Mouse (Mus musculus): ENCODE measurements around the gene Tmprss3. TPM values are rescaled to one million over a fixed set of nuclear protein-coding genes. Genes with fewer than 3 reads are reported as not detected.

Gene Tmprss3
- polyA plus RNA-seq, 1 experiment = 0.24 TPM

GRCm38 (mm10) chr17:31169796-31170195 lies 29.0 kb downstream of the Tmprss3 start:
- Histone ChIP-seq H3K9ac (ENCODE audit: low read depth, poor library complexity, severe bottlenecking) (no peak overlapping the region), H3K4me1 (ENCODE audit: control insufficient read depth, insufficient read depth, low read length) (no peaks in the 10 kb centered on the region), H3K27me3 (ENCODE audit: control insufficient read depth, insufficient read depth, low read length, poor library complexity, severe bottlenecking) (no peaks in the 10 kb centered on the region), H3K36me3 (ENCODE audit: control insufficient read depth, insufficient read depth, low read length, poor library complexity, severe bottlenecking) (no peaks in the 10 kb centered on the region), H3K27ac (ENCODE audit: insufficient read depth, low read length) (no peak overlapping the region), H3K4me3 (ENCODE audit: low read depth, low read length) (no peak overlapping the region), H3K9me3 (replicated peaks; ENCODE audit: control insufficient read depth, insufficient read depth, low read length, poor library complexity, severe bottlenecking) (no peaks in the 10 kb centered on the region)
- TF ChIP-seq POLR2A (IDR thresholded peaks at IDR 0.05; ENCODE audit: insufficient read depth, low read length) (no peak), EP300 (IDR thresholded peaks at IDR 0.05; ENCODE audit: insufficient read depth, low read depth, low read length) (no peak), CTCF (IDR thresholded peaks at IDR 0.05; ENCODE audit: low read depth, low read length) (no peak)

GRCm38 (mm10) chr17:31165127-31165526 lies 33.6 kb downstream of the Tmprss3 start, which contains the start of gene Tff1:
TSS of gene Tff1 (minus strand) at chr17:31165277.
- TF ChIP-seq CTCF (IDR thresholded peaks at IDR 0.05; ENCODE audit: low read depth, low read length) (no peak), POLR2A (IDR thresholded peaks at IDR 0.05; ENCODE audit: insufficient read depth, low read length) (no peak), EP300 (IDR thresholded peaks at IDR 0.05; ENCODE audit: insufficient read depth, low read depth, low read length) (no peak)
- no peaks in the 10 kb centered on the region for H3K27me3 ChIP-seq (ENCODE audit: control insufficient read depth, insufficient read depth, low read length, poor library complexity, severe bottlenecking)

GRCm38 (mm10) chr17:31163821-31164220 lies 35.0 kb downstream of the Tmprss3 start:
- no peak overlapping the region for H3K9ac ChIP-seq (ENCODE audit: low read depth, poor library complexity, severe bottlenecking)
- no peaks in the 10 kb centered on the region for H3K4me1 ChIP-seq (ENCODE audit: control insufficient read depth, insufficient read depth, low read length)
- no peaks in the 10 kb centered on the region for H3K36me3 ChIP-seq (ENCODE audit: control insufficient read depth, insufficient read depth, low read length, poor library complexity, severe bottlenecking)
- H3K9me3 ChIP-seq (replicated peaks; ENCODE audit: control insufficient read depth, insufficient read depth, low read length, poor library complexity, severe bottlenecking) = no peaks in the 10 kb centered on the region
- no peak for TF ChIP-seq POLR2A (IDR thresholded peaks at IDR 0.05; ENCODE audit: insufficient read depth, low read length)
- TF ChIP-seq EP300 (IDR thresholded peaks at IDR 0.05; ENCODE audit: insufficient read depth, low read depth, low read length) = no peak
- no peak for TF ChIP-seq CTCF (IDR thresholded peaks at IDR 0.05; ENCODE audit: low read depth, low read length)
- H3K4me3 ChIP-seq (ENCODE audit: low read depth, low read length) = no peak overlapping the region
- no peak overlapping the region for H3K27ac ChIP-seq (ENCODE audit: insufficient read depth, low read length)
- no peaks in the 10 kb centered on the region for H3K27me3 ChIP-seq (ENCODE audit: control insufficient read depth, insufficient read depth, low read length, poor library complexity, severe bottlenecking)

More at GRCm38 (mm10) chr17:31165127-31165526, 33.6 kb downstream of the Tmprss3 start, which contains the start of gene Tff1:
- Histone ChIP-seq H3K36me3 (ENCODE audit: control insufficient read depth, insufficient read depth, low read length, poor library complexity, severe bottlenecking) (no peaks in the 10 kb centered on the region), H3K9ac (ENCODE audit: low read depth, poor library complexity, severe bottlenecking) (no peak within 1 kb of the TSS), H3K9me3 (replicated peaks; ENCODE audit: control insufficient read depth, insufficient read depth, low read length, poor library complexity, severe bottlenecking) (no peaks in the 10 kb centered on the region), H3K27ac (ENCODE audit: insufficient read depth, low read length) (no peak within 1 kb of the TSS), H3K4me3 (ENCODE audit: low read depth, low read length) (no peak within 1 kb of the TSS), H3K4me1 (ENCODE audit: control insufficient read depth, insufficient read depth, low read length) (no peaks in the 10 kb centered on the region)

GRCm38 (mm10) chr17:31162607-31163006 lies 36.2 kb downstream of the Tmprss3 start:
- Histone ChIP-seq H3K9ac (ENCODE audit: low read depth, poor library complexity, severe bottlenecking) (no peak overlapping the region), H3K36me3 (ENCODE audit: control insufficient read depth, insufficient read depth, low read length, poor library complexity, severe bottlenecking) (no peaks in the 10 kb centered on the region), H3K4me1 (ENCODE audit: control insufficient read depth, insufficient read depth, low read length) (no peaks in the 10 kb centered on the region), H3K4me3 (ENCODE audit: low read depth, low read length) (no peak overlapping the region), H3K27ac (ENCODE audit: insufficient read depth, low read length) (no peak overlapping the region), H3K9me3 (replicated peaks; ENCODE audit: control insufficient read depth, insufficient read depth, low read length, poor library complexity, severe bottlenecking) (no peaks in the 10 kb centered on the region), H3K27me3 (ENCODE audit: control insufficient read depth, insufficient read depth, low read length, poor library complexity, severe bottlenecking) (no peaks in the 10 kb centered on the region)
- TF ChIP-seq CTCF (IDR thresholded peaks at IDR 0.05; ENCODE audit: low read depth, low read length) (no peak), POLR2A (IDR thresholded peaks at IDR 0.05; ENCODE audit: insufficient read depth, low read length) (no peak), EP300 (IDR thresholded peaks at IDR 0.05; ENCODE audit: insufficient read depth, low read depth, low read length) (no peak)

GRCm38 (mm10) chr17:31160291-31160690 lies 38.5 kb downstream of the Tmprss3 start:
- no peak overlapping the region for H3K27ac ChIP-seq (ENCODE audit: insufficient read depth, low read length)
- TF ChIP-seq POLR2A (IDR thresholded peaks at IDR 0.05; ENCODE audit: insufficient read depth, low read length) (no peak), EP300 (IDR thresholded peaks at IDR 0.05; ENCODE audit: insufficient read depth, low read depth, low read length) (no peak), CTCF (IDR thresholded peaks at IDR 0.05; ENCODE audit: low read depth, low read length) (no peak)
- H3K4me3 ChIP-seq (ENCODE audit: low read depth, low read length) = no peak overlapping the region
- H3K4me1 ChIP-seq (ENCODE audit: control insufficient read depth, insufficient read depth, low read length) = no peaks in the 10 kb centered on the region
- no peaks in the 10 kb centered on the region for H3K27me3 ChIP-seq (ENCODE audit: control insufficient read depth, insufficient read depth, low read length, poor library complexity, severe bottlenecking)
- no peaks in the 10 kb centered on the region for H3K9me3 ChIP-seq (replicated peaks; ENCODE audit: control insufficient read depth, insufficient read depth, low read length, poor library complexity, severe bottlenecking)
- H3K9ac ChIP-seq (ENCODE audit: low read depth, poor library complexity, severe bottlenecking) = no peak overlapping the region
- no peaks in the 10 kb centered on the region for H3K36me3 ChIP-seq (ENCODE audit: control insufficient read depth, insufficient read depth, low read length, poor library complexity, severe bottlenecking)

- no peaks in the 10 kb centered on the region for H3K9me3 ChIP-seq (replicated peaks; ENCODE audit: control insufficient read depth, insufficient read depth, low read length, poor library complexity, severe bottlenecking)
- no peaks in the 10 kb centered on the region for H3K27me3 ChIP-seq (ENCODE audit: control insufficient read depth, insufficient read depth, low read length, poor library complexity, severe bottlenecking)
- TF ChIP-seq EP300 (IDR thresholded peaks at IDR 0.05; ENCODE audit: insufficient read depth, low read depth, low read length) (no peak), POLR2A (IDR thresholded peaks at IDR 0.05; ENCODE audit: insufficient read depth, low read length) (no peak), CTCF (IDR thresholded peaks at IDR 0.05; ENCODE audit: low read depth, low read length) (no peak)
- no peaks in the 10 kb centered on the region for H3K36me3 ChIP-seq (ENCODE audit: control insufficient read depth, insufficient read depth, low read length, poor library complexity, severe bottlenecking)
- no peak overlapping the region for H3K4me3 ChIP-seq (ENCODE audit: low read depth, low read length)
- H3K4me1 ChIP-seq (ENCODE audit: control insufficient read depth, insufficient read depth, low read length) = no peaks in the 10 kb centered on the region
- H3K27ac ChIP-seq (ENCODE audit: insufficient read depth, low read length) = no peak overlapping the region
- H3K9ac ChIP-seq (ENCODE audit: low read depth, poor library complexity, severe bottlenecking) = no peak overlapping the region
Observed at GRCm38 (mm10) chr17:31157921-31158320, 40.9 kb downstream of the Tmprss3 start.
